Mouse (Mus musculus) CH12F3 (cell line): ENCODE measurements at regions not wholly inside any gene's neighbourhood (a gene's known extent, or its start where the extent isn't known, plus 50 kb on each side); places are given as distances from the start of the nearest gene placed in this dataset.

Experiments
- in situ Hi-C: fragments of 300-500 bp; cut with MboI; formaldehyde crosslinking; loops from 2 replicates; pipeline ENCODE4 v1.14.3; 2020; ENCODE audit warnings: low sequenced_read_pairs

DNA sequence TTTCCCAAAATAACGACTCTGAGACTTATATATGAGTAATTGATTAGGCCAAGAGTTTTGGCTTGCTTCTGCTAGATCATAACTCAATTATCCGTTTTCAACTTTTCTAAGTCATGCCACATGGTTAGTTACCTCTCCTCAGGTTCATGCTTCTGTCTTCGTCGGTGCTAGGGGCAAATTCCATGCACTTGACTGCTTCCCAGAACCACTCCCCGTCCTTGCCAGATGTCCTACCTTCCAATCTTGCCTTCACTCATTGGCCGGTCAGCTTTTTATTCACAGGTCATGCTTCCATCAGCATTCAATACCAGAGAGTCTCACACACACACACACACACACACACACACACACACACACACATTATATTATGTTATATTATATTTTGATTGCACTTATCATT is 66.4 kb upstream of the Arhgap32 start:
- in situ Hi-C loops = no loop called here

DNA sequence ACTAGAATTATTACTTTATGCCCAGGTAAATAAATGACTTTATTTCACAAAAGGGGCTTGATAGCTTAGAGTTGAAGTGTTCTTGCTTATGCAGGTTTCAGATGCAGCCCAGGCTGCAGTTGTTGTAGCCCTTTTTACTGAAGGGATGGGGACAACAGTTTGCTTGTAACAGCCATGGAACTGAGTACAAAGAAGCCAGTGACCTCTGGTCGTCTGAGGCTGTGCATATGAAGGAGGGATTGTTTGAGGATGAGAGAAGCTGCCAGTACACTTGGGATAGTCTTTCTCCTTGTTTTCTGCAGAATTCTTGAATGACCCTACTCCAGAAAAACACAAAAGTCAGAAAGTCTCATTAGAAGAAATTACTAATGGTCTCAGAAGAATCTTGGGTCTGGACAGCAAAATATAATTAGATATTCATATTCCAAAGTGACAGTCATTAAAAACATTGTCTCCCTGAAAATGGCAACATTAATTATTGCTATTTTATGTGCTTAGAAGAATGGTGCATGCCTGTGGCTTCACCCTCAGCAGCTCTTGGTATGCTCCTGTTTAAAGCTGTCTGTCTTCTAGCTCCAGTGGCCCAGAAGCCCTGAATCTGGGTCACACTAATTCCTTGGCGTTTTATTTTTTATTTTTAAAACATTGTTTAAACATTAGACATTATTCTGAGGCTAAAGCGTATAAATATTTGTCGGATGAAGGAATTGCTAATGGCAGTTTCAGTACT is 61.9 kb upstream of the Arhgap32 start:
- in situ Hi-C loops = no loop called here

DNA sequence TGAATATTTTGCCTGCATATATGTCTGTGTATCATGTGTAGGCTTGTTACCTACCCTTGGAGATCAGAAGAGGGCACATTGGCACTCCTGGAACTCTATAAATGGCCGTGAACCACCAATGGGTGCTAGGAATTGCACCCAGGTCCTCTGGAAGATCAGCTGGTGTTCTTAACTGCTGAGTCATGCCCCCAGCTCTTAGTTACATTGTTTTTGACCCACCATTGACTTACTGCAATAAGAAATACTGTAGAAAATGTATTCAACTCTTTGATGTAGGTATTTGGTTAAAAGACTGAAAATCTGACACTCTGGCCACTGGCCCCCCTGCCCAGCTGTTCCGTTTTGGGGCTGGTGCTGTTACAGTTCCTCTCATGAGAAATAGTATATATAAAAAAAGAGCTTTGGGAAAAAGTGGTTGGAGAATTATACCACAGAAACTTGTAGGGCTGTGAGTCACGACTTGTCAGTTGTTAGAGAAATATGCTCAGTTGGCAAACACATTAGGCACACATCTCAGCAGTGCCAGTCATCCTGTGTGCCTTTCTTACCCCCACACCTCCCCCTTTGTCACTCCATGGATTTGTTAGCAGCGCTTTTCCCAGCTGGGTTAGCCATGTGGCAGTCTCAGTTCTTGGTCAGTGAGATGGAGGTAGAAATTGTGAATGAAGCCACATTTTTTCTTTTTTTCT is 58.4 kb upstream of the Arhgap32 start:
- in situ Hi-C loops = no loop called here

DNA sequence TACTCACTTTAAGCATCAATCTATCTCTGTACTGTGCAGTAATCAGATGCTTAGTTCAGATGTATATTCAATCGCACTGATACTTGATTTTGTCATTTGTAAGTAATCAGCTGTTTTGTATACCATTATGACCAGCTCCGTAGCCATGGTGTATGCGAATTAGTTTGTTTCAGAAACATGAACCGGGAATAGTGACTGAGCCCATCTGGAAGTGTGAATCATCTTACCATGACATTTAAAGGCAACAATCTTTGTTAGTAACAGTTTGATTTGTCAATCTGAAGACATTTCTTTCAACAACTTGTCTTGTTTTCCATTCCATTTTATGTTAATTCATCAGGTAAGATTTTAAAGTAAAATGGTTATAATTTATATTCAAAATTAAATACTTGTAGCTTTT is 53.2 kb upstream of the Arhgap32 start:
- in situ Hi-C loops = no loop called here

- in situ Hi-C loops = no loop called here
These were observed 52.4 kb upstream of the Arhgap32 start for GRCm38 (mm10) chr9:32063541-32063940.

DNA sequence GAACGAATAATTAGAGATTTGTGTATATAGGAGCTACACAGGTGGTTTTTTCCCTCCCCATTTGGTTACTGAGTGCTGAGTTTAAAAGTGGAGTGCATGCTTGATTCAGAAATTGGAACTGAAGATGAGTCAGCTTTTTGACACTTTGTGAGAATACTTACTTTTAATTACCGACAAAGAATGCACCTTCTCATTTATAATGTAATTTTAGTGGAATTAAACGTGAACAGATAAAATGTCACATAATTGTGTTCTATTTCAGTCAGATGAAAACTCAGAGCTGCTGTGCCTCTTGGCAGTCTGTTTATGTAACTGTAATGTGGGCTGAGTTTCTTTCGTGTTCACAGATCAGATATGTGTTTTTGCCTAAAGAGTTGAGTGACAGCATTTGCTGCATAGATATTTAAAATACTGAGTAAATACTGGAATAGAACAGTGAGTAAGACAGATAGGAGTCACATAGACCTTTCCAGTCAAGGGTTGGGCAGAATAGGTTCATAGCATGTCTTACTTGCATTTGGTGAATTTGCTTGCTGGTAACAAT is 51.9 kb upstream of the Arhgap32 start:
- in situ Hi-C loops = no loop called here
